Mouse (Mus musculus): ENCODE results near the gene Bmp2. TPM values are rescaled to one million over a fixed set of nuclear protein-coding genes. Genes with fewer than 3 reads are reported as not detected.

Bmp2 gene
- not detected for polyA plus RNA-seq (2012; fragmentation: generic; extraction: Trizol)

GRCm38 (mm10) chr2:133552031-133552841, at the start of gene Bmp2:
Gene Bmp2 (plus strand): TSS chr2:133552159.

Measured in C3H10T1/2 (cell line).